Mouse (Mus musculus): ENCODE results near the gene Morn4. TPM values are rescaled to one million over a fixed set of nuclear protein-coding genes. Genes with fewer than 3 reads are reported as not detected.
A peak's percentile ranks its signal among the peaks of the same experiment; 100 is the strongest.

Gene Morn4
- polyA plus RNA-seq, 1 experiment: 1.1 TPM

DNA sequence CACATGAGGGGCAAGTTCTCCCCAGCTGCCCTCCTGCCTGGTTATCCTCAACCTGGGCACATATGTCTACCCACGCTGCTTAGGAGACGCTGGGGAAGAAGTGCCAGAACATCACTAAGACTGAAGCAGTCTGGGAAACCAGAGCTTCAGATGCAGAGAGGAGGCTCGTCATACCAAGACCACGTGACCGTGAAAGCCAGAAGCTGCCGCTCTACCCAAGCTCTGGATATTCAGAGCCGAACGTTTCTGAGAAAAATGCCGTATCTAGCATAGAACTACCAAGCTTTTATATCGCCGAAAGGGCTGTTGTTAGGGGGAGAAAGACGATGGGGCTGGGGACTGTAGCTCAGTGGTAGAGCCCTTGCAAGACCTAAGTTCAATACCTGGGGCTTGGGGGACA, 47.8 kb downstream of the Morn4 start:
- no peak overlapping the region for H3K4me3 ChIP-seq (ENCODE audit: control insufficient read depth, insufficient read depth, low read length)
- WGBS: 86% methylated on average over 12 of the region's 12 CpGs
- H3K27me3 ChIP-seq (ENCODE audit: control insufficient read depth, insufficient read depth, low read length): no peaks in the 10 kb centered on the region

DNA sequence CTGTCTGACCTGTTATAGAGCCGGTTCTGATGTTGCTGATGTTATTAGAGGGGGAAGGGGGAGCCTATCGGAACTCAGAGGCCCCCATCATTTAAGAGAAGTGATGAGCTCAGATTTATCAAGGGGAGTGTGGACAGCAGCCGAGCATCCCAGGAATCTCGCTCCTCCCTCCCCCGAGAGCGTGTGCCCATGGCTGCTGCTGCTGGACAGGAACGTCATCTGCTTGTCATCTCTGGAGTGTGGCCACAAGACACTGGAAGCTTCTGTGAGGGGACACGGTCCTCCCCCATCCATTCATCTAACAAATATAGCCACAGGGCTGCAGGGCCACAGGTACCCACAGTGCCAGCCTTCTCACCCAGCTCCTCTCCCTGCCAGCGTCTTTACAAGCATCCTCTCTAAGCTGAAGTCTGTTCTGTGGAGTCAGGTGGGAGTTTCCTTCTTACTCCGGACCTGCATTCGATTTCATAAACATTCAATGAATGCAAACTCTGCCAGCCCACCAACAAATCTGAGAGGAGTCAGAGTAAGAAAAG, 48.9 kb downstream of the Morn4 start:
- WGBS: 89% methylated on average over 11 of the region's 11 CpGs
- no peak overlapping the region for H3K27ac ChIP-seq (ENCODE audit: control insufficient read depth, insufficient read depth, low read length)
- H3K4me1 ChIP-seq (replicated peaks; ENCODE audit: control insufficient read depth, insufficient read depth, low read length): no peaks in the 10 kb centered on the region; the same call in 1 of the 2 replicates
- no peaks in the 10 kb centered on the region for H3K27me3 ChIP-seq (ENCODE audit: control insufficient read depth, insufficient read depth, low read length)
- TF ChIP-seq CTCF (IDR thresholded peaks at IDR 0.05; ENCODE audit: borderline replicate concordance, control insufficient read depth, extremely low read depth, insufficient read depth, low read length, poor library complexity) (no peak), POLR2A (IDR thresholded peaks at IDR 0.05; ENCODE audit: control insufficient read depth, extremely low read depth, insufficient read depth, low read length, poor library complexity) (no peak)
- H3K36me3 ChIP-seq (ENCODE audit: control insufficient read depth, insufficient read depth, low read length): no peaks in the 10 kb centered on the region
- H3K4me3 ChIP-seq (ENCODE audit: control insufficient read depth, insufficient read depth, low read length): no peak overlapping the region
- no peak for DNase-seq

More for the DNA sequence above, 47.8 kb downstream of the Morn4 start:
- DNase-seq: no peak
- H3K4me1 ChIP-seq (replicated peaks; ENCODE audit: control insufficient read depth, insufficient read depth, low read length): no peaks in the 10 kb centered on the region; the same call in 1 of the 2 replicates
- TF ChIP-seq POLR2A (IDR thresholded peaks at IDR 0.05; ENCODE audit: control insufficient read depth, extremely low read depth, insufficient read depth, low read length, poor library complexity): no peak
- no peak for TF ChIP-seq CTCF (IDR thresholded peaks at IDR 0.05; ENCODE audit: borderline replicate concordance, control insufficient read depth, extremely low read depth, insufficient read depth, low read length, poor library complexity)
- no peak overlapping the region for H3K27ac ChIP-seq (ENCODE audit: control insufficient read depth, insufficient read depth, low read length)
- no peaks in the 10 kb centered on the region for H3K36me3 ChIP-seq (ENCODE audit: control insufficient read depth, insufficient read depth, low read length)

DNA sequence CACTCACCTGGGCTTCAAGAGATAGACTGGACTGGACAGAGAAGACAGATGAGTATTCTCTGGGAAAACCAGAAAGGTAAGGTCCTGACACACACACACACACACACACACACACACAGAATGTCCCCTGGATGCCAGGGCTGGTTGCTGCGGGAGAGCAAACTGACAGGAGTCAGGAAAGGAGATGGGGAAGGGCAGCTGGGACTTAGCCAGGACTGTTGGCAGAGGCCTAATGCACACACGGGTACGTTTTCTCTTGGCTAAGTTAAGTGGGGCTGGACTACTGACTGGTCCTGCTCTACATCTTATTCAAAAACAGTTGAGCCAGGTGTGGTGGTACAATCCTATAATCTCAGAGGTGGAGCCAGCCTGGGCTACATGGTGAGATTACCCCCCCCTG, 49.8 kb downstream of the Morn4 start:
- no peak overlapping the region for H3K27ac ChIP-seq (ENCODE audit: control insufficient read depth, insufficient read depth, low read length)
- H3K4me1 ChIP-seq (replicated peaks; ENCODE audit: control insufficient read depth, insufficient read depth, low read length): no peaks in the 10 kb centered on the region; the same call in 1 of the 2 replicates
- no peaks in the 10 kb centered on the region for H3K27me3 ChIP-seq (ENCODE audit: control insufficient read depth, insufficient read depth, low read length)
- no peak overlapping the region for H3K4me3 ChIP-seq (ENCODE audit: control insufficient read depth, insufficient read depth, low read length)
- DNase-seq: no peak
- WGBS: 91% methylated on average over 3 of the region's 3 CpGs
- TF ChIP-seq CTCF (IDR thresholded peaks at IDR 0.05; ENCODE audit: borderline replicate concordance, control insufficient read depth, extremely low read depth, insufficient read depth, low read length, poor library complexity) (no peak), POLR2A (IDR thresholded peaks at IDR 0.05; ENCODE audit: control insufficient read depth, extremely low read depth, insufficient read depth, low read length, poor library complexity) (no peak)
- H3K36me3 ChIP-seq (ENCODE audit: control insufficient read depth, insufficient read depth, low read length): no peaks in the 10 kb centered on the region

DNA sequence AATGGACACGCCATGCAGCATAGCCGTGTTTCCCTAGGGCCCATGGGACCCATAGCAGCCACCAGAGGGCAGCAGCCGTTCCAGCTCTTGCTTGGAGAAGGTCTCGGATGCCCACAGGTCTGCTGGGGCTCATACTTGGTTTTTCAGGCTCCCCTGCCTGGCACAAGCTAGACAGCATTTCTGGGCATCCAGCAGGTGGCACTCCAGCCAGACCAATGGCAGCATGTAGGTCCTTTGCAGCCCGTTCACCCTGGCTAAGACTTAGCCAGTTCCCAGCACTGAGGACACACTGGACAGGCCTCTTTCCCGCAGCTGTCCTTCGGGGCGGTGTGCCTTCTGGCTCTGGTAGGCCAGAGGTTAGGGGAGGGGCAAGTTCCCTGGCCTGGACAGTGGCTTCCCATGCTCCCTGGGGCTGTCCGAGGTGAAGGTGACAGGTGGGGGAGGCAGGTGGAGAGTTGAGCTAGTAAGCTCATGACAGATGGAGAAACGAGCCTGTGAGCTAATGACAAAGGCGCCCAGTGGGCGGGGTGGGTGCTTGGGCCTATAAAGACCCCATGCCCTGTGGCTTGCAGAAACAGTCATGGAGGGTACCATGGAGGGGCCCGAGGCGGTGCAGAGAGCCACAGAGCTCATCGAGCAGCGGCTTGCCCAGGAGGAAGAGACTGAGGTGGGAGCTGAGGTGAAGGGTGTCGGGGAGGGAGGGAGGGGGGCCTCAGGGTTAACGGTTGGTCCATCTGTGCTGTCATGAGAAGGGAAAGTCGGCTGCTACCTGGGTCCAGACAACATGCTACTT, 50.5 kb downstream of the Morn4 start, which contains the start of gene Ankrd2:
Gene Ankrd2 (plus strand): TSS at position 545 of the 793 bp plus-strand sequence.
- no peak within 1 kb of the TSS for H3K4me3 ChIP-seq (ENCODE audit: control insufficient read depth, insufficient read depth, low read length)
- H3K36me3 ChIP-seq (ENCODE audit: control insufficient read depth, insufficient read depth, low read length): no peaks in the 10 kb centered on the region
- WGBS: 71% methylated on average over 19 of the region's 19 CpGs
- peak; percentile 87 for TF ChIP-seq CTCF (IDR thresholded peaks at IDR 0.05; ENCODE audit: borderline replicate concordance, control insufficient read depth, extremely low read depth, insufficient read depth, low read length, poor library complexity)
- TF ChIP-seq POLR2A (IDR thresholded peaks at IDR 0.05; ENCODE audit: control insufficient read depth, extremely low read depth, insufficient read depth, low read length, poor library complexity): no peak
- no peaks in the 10 kb centered on the region for H3K27me3 ChIP-seq (ENCODE audit: control insufficient read depth, insufficient read depth, low read length)
- peak; percentile 76 for DNase-seq
- no peaks in the 10 kb centered on the region; the same call in 1 of the 2 replicates for H3K4me1 ChIP-seq (replicated peaks; ENCODE audit: control insufficient read depth, insufficient read depth, low read length)
- no peak within 1 kb of the TSS for H3K27ac ChIP-seq (ENCODE audit: control insufficient read depth, insufficient read depth, low read length)

DNA sequence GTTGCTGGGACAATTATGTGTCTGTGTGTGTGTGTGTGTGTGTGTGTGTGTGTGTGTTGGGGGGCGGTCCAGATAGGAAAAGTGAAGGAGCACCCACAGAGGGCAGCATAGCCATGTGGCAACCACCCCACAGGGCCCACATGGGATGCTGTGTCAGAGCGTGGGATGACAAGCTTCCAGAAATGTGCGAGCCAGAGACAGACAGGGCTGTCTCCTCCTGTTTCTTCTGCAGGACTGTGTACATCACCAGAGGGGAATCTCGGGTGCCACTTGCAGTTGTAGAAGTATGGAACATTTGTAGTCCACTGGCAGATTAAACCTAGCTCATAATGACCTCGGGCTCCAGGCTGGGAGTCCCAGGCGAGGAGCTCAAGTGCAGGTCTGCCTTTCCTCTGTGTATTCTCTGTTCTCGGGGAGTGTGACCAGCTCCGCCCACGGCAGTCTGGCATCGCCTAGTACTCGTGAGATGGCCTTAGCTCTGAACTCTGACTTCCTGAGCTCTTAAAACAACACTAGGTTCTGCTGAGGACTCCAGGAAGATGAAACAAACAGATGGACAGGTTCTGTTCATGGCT, 51.2 kb downstream of the Morn4 start:
- WGBS: 82% methylated on average over 11 of the region's 11 CpGs
- Histone ChIP-seq H3K27ac (ENCODE audit: control insufficient read depth, insufficient read depth, low read length) (no peak overlapping the region), H3K36me3 (ENCODE audit: control insufficient read depth, insufficient read depth, low read length) (no peaks in the 10 kb centered on the region)

DNA sequence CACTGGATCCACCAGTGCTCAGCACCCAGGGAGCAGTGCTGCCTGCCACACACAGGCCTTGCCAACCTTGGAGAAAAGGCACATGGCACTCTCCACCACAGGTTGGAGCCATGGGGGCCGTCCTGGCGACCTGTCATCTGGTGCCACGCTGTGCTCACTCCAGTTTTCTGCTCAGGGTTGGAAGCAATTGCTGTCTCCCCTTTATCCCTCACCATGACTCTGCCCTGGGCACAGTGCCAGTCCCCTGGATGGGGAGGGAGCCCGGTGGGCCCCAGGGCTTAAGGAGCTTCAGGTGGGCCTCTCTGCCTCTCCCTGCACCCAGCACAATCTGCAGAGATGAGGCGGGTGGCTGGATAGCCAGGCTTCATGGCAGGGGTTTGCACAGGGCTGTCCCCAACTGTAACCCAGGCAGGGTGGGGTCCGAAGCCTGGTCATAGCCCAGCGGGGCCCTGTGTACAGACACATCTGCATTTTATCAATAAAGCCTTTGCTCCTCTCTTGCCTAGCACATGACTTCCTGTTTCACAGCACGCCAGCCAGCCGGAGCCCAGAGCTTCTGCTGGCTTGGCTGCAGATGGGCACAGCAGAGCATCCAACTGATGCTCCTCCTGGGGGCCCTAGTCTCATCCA, 51.9 kb downstream of the Morn4 start:
- Histone ChIP-seq H3K4me1 (replicated peaks; ENCODE audit: control insufficient read depth, insufficient read depth, low read length) (no peaks in the 10 kb centered on the region; the same call in 1 of the 2 replicates), H3K27me3 (ENCODE audit: control insufficient read depth, insufficient read depth, low read length) (no peaks in the 10 kb centered on the region), H3K4me3 (ENCODE audit: control insufficient read depth, insufficient read depth, low read length) (no peak overlapping the region), H3K27ac (ENCODE audit: control insufficient read depth, insufficient read depth, low read length) (no peak overlapping the region), H3K36me3 (ENCODE audit: control insufficient read depth, insufficient read depth, low read length) (no peaks in the 10 kb centered on the region)
- WGBS: 76% methylated on average over 9 of the region's 9 CpGs
- no peak for TF ChIP-seq CTCF (IDR thresholded peaks at IDR 0.05; ENCODE audit: borderline replicate concordance, control insufficient read depth, extremely low read depth, insufficient read depth, low read length, poor library complexity)
- TF ChIP-seq POLR2A (IDR thresholded peaks at IDR 0.05; ENCODE audit: control insufficient read depth, extremely low read depth, insufficient read depth, low read length, poor library complexity): no peak
- no peak for DNase-seq

More for the DNA sequence above, 51.2 kb downstream of the Morn4 start:
- no peaks in the 10 kb centered on the region for H3K27me3 ChIP-seq (ENCODE audit: control insufficient read depth, insufficient read depth, low read length)
- TF ChIP-seq POLR2A (IDR thresholded peaks at IDR 0.05; ENCODE audit: control insufficient read depth, extremely low read depth, insufficient read depth, low read length, poor library complexity): no peak
- TF ChIP-seq CTCF (IDR thresholded peaks at IDR 0.05; ENCODE audit: borderline replicate concordance, control insufficient read depth, extremely low read depth, insufficient read depth, low read length, poor library complexity): no peak
- no peak overlapping the region for H3K4me3 ChIP-seq (ENCODE audit: control insufficient read depth, insufficient read depth, low read length)
- DNase-seq: no peak
- no peaks in the 10 kb centered on the region; the same call in 1 of the 2 replicates for H3K4me1 ChIP-seq (replicated peaks; ENCODE audit: control insufficient read depth, insufficient read depth, low read length)
